Mouse (Mus musculus) cerebellum, postnatal 10 days (tissue): ENCODE results near the gene Wdr34.

Source experiments
- DNase-seq, 2 experiments: peaks; one replicate each; pipeline ENCODE4 v3.0.0; 2021; ENCODE audit warnings: mixed read lengths in 2 of 2

Wdr34 gene

GRCm38 (mm10) chr2:30026997-30027396 is 21.7 kb downstream of the Wdr34 start:
- no peak for DNase-seq

- DNase-seq: no peak
Observed at GRCm38 (mm10) chr2:30025454-30025853, 23.2 kb downstream of the Wdr34 start.

- peak in 1 of 2 experiments; percentile 34 for DNase-seq
Observed at GRCm38 (mm10) chr2:30014326-30014966, 34.2 kb downstream of the Wdr34 start.

- peak; percentile 90 to 95 for DNase-seq
Observed at GRCm38 (mm10) chr2:30010840-30011281, 37.8 kb downstream of the Wdr34 start.

- DNase-seq: no peak
Observed at GRCm38 (mm10) chr2:30009101-30009500, 39.6 kb downstream of the Wdr34 start.

GRCm38 (mm10) chr2:29991962-29992361 is 56.7 kb downstream of the Wdr34 start:
- DNase-seq: no peak
